Mouse (Mus musculus) liver, embryonic 13.5 days (tissue): ENCODE measurements around the gene Tmem181a. TPM values are rescaled to one million over a fixed set of nuclear protein-coding genes. Genes with fewer than 3 reads are reported as not detected.
"Not testable (repeated sequence)": the region's sequence is repeated elsewhere in the genome, so short reads cannot be mapped to it uniquely, and the experiment has no call there.

Source experiments
- ATAC-seq: fragments of 200-750 bp; cut with Nextera tagmentation; 2 replicates; pipeline ENCODE4 v1.8.0; 2017; ENCODE audit warnings: low read depth, mild to moderate bottlenecking, moderate number of reproducible peaks, moderate library complexity
- DNase-seq: peaks from one replicate; pipeline ENCODE4 v3.0.0; 2022
- H3K27ac ChIP-seq: fragments of 300-500 bp; sonication (generic); 2 replicates; pipeline ENCODE4 v1.5.1; 2015; ENCODE audit warnings: moderate library complexity, mild to moderate bottlenecking, inconsistent platforms
- H3K27me3 ChIP-seq: fragments of 300-500 bp; sonication (generic); 2 replicates; pipeline ENCODE4 v1.6.1; 2015; ENCODE audit warnings: mild to moderate bottlenecking, inconsistent platforms
- H3K36me3 ChIP-seq: fragments of 300-500 bp; sonication (generic); 2 replicates; pipeline ENCODE4 v1.6.1; 2015; ENCODE audit warnings: mild to moderate bottlenecking, inconsistent platforms
- H3K4me1 ChIP-seq: fragments of 300-500 bp; sonication (generic); replicated peaks from 2 replicates; pipeline ENCODE4 v1.6.1; 2015; ENCODE audit warnings: inconsistent platforms
- H3K4me2 ChIP-seq: fragments of 300-500 bp; sonication (generic); 2 replicates; pipeline ENCODE4 v1.6.1; 2015; ENCODE audit warnings: inconsistent platforms, mild to moderate bottlenecking, moderate library complexity
- H3K4me3 ChIP-seq: fragments of 300-500 bp; sonication (generic); replicated peaks from 2 replicates; pipeline ENCODE4 v1.5.1; 2015; ENCODE audit warnings: mild to moderate bottlenecking, inconsistent platforms
- H3K9ac ChIP-seq: fragments of 300-500 bp; sonication (generic); 2 replicates; pipeline ENCODE4 v1.6.1; 2015; ENCODE audit warnings: mild to moderate bottlenecking, inconsistent platforms
- H3K9me3 ChIP-seq: fragments of 300-500 bp; sonication (generic); replicated peaks from 2 replicates; pipeline ENCODE4 v1.6.1; 2016; ENCODE audit warnings: inconsistent platforms
- WGBS: fragments of 180-500 bp; shearing (Covaris S2); methylation state at CpG from one replicate; pipeline ENCODE4 v1.1.7; 2015; ENCODE audit not compliant: insufficient replicate concordance; 5-methylcytosine and 5-hydroxymethylcytosine counted together
- polyA plus RNA-seq: library from polyadenylated mRNA; unstranded; fragments of >200 nt; fragmentation: Nextera tagmentation; extraction: Ambion mirVana; gene quantifications from 2 replicates; pipeline ENCODE4 v1.2.1, GENCODE M21; 2015

The Tmem181a gene
- 3.3 and 3.6 TPM in 2 replicates for polyA plus RNA-seq

- H3K4me3 ChIP-seq, H3K4me2 ChIP-seq: not testable (repeated sequence)
- WGBS, result 0% methylated on average over 5 of the region's 51 CpGs
Observed at GRCm38 (mm10) chr17:6256400-6257069, at the start of gene Tmem181a. Gene Tmem181a (plus strand): TSS chr17:6256860.

GRCm38 (mm10) chr17:6211721-6212120 lies 44.9 kb upstream of the Tmem181a start:
- H3K9me3 ChIP-seq, result no peaks in the 10 kb centered on the region
- no peak overlapping the region for H3K4me3 ChIP-seq
- H3K4me1 ChIP-seq, result no peaks in the 10 kb centered on the region
- ATAC-seq, result no peak
- no peak overlapping the region for H3K4me2 ChIP-seq
- H3K27me3 ChIP-seq, result no peaks in the 10 kb centered on the region
- 65% methylated on average over 1 of the region's 1 CpGs for WGBS
- no peak overlapping the region for H3K27ac ChIP-seq
- no peaks in the 10 kb centered on the region for H3K36me3 ChIP-seq
- H3K9ac ChIP-seq, result no peak overlapping the region
- DNase-seq, result no peak

More at GRCm38 (mm10) chr17:6256400-6257069, at the start of gene Tmem181a:
- not testable (repeated sequence) for H3K9me3 ChIP-seq, ATAC-seq, H3K4me1 ChIP-seq, H3K36me3 ChIP-seq, DNase-seq, H3K27me3 ChIP-seq, H3K9ac ChIP-seq, H3K27ac ChIP-seq

- WGBS, result 56% methylated on average over 4 of the region's 4 CpGs
- H3K4me1 ChIP-seq, result no peaks in the 10 kb centered on the region
- no peaks in the 10 kb centered on the region for H3K36me3 ChIP-seq
- no peak overlapping the region for H3K4me3 ChIP-seq
- ATAC-seq (no peak), DNase-seq (no peak)
- no peak overlapping the region for H3K4me2 ChIP-seq
- no peaks in the 10 kb centered on the region for H3K9me3 ChIP-seq
- no peak overlapping the region for H3K9ac ChIP-seq
- no peaks in the 10 kb centered on the region for H3K27me3 ChIP-seq
- no peak overlapping the region for H3K27ac ChIP-seq
Observed at GRCm38 (mm10) chr17:6215640-6216039, 41.0 kb upstream of the Tmem181a start.

GRCm38 (mm10) chr17:6216514-6216913 lies 40.1 kb upstream of the Tmem181a start:
- Histone ChIP-seq H3K4me2 (no peak overlapping the region), H3K9ac (no peak overlapping the region), H3K27ac (no peak overlapping the region), H3K27me3 (no peaks in the 10 kb centered on the region), H3K4me1 (no peaks in the 10 kb centered on the region), H3K4me3 (no peak overlapping the region), H3K9me3 (no peaks in the 10 kb centered on the region), H3K36me3 (no peaks in the 10 kb centered on the region)
- ATAC-seq (no peak), DNase-seq (no peak)
- WGBS, result 83% methylated on average over 10 of the region's 10 CpGs

- H3K4me1 ChIP-seq, H3K9me3 ChIP-seq, H3K36me3 ChIP-seq, ATAC-seq, H3K27ac ChIP-seq, H3K4me3 ChIP-seq, DNase-seq, H3K27me3 ChIP-seq, H3K4me2 ChIP-seq, H3K9ac ChIP-seq: not testable (repeated sequence)
- no CpG with 5 or more reads among the region's 7 CpGs for WGBS
Observed at GRCm38 (mm10) chr17:6232633-6233032, 24.0 kb upstream of the Tmem181a start.

- H3K4me3 ChIP-seq, H3K4me1 ChIP-seq, H3K36me3 ChIP-seq, H3K4me2 ChIP-seq, H3K27me3 ChIP-seq, ATAC-seq, H3K9ac ChIP-seq, DNase-seq, H3K27ac ChIP-seq, H3K9me3 ChIP-seq: not testable (repeated sequence)
- 68% methylated on average over 1 of the region's 1 CpGs for WGBS
Observed at GRCm38 (mm10) chr17:6251298-6251697, 5.4 kb upstream of the Tmem181a start.

- H3K4me2 ChIP-seq, H3K36me3 ChIP-seq, H3K4me3 ChIP-seq, H3K4me1 ChIP-seq, ATAC-seq, DNase-seq, H3K9me3 ChIP-seq, H3K27ac ChIP-seq, H3K27me3 ChIP-seq, H3K9ac ChIP-seq: not testable (repeated sequence)
- 4% methylated on average over 12 of the region's 20 CpGs for WGBS
Observed at GRCm38 (mm10) chr17:6257070-6257456, 403 bp downstream of the Tmem181a start.

- 1% methylated on average over 75 of the region's 84 CpGs for WGBS
- not testable (repeated sequence) for DNase-seq, H3K27ac ChIP-seq, H3K27me3 ChIP-seq, H3K36me3 ChIP-seq, H3K9me3 ChIP-seq, H3K4me1 ChIP-seq
- ATAC-seq, result peak; percentile 60
- Histone ChIP-seq H3K9ac (peak overlapping the region; percentile 47; the same call in 1 of the 2 replicates), H3K4me2 (peak overlapping the region; percentile 62), H3K4me3 (peak overlapping the region; percentile 53)
Observed at GRCm38 (mm10) chr17:6269876-6270831, 13.5 kb downstream of the Tmem181a start.

- H3K4me1 ChIP-seq, H3K9me3 ChIP-seq, H3K36me3 ChIP-seq, DNase-seq, H3K27me3 ChIP-seq, H3K27ac ChIP-seq, ATAC-seq: not testable (repeated sequence)
- WGBS, result under 1% methylated on average over 25 of the region's 25 CpGs
- Histone ChIP-seq H3K4me2 (peak overlapping the region; percentile 62), H3K4me3 (peak overlapping the region; percentile 53), H3K9ac (peak overlapping the region; percentile 47; the same call in 1 of the 2 replicates)
Observed at GRCm38 (mm10) chr17:6270840-6271239, 14.2 kb downstream of the Tmem181a start.

GRCm38 (mm10) chr17:6271970-6272369 lies 15.3 kb downstream of the Tmem181a start:
- DNase-seq, H3K27ac ChIP-seq, H3K4me3 ChIP-seq, H3K4me1 ChIP-seq, ATAC-seq, H3K27me3 ChIP-seq, H3K4me2 ChIP-seq, H3K36me3 ChIP-seq, H3K9me3 ChIP-seq, H3K9ac ChIP-seq: not testable (repeated sequence)
- WGBS, result 56% methylated on average over 6 of the region's 6 CpGs

- WGBS, result 72% methylated on average over 4 of the region's 6 CpGs
Observed at GRCm38 (mm10) chr17:6274693-6275092, 18.0 kb downstream of the Tmem181a start.

More at GRCm38 (mm10) chr17:6274693-6275092, 18.0 kb downstream of the Tmem181a start:
- H3K27ac ChIP-seq, H3K4me3 ChIP-seq, H3K4me1 ChIP-seq, H3K4me2 ChIP-seq, H3K9me3 ChIP-seq, H3K9ac ChIP-seq, DNase-seq, ATAC-seq, H3K27me3 ChIP-seq, H3K36me3 ChIP-seq: not testable (repeated sequence)
